Mouse (Mus musculus) left cerebral cortex, adult 8-10 months (tissue): ENCODE measurements around the gene Gpm6a. TPM values are rescaled to one million over a fixed set of nuclear protein-coding genes. Genes with fewer than 3 reads are reported as not detected.

Experiments
- DNase-seq, 2 experiments: peaks; one replicate each; pipeline ENCODE4 v3.0.0; 2022; ENCODE audit warnings: low spot score in 2 of 2
- total RNA-seq, 4 experiments: library from RNA; stranded (reverse); gene quantifications; 2 replicates each; pipeline ENCODE4 v1.2.4; 2022

Gpm6a gene
- 100 to 1,000 TPM; 788 to 932 (median 883) TPM for total RNA-seq

DNA sequence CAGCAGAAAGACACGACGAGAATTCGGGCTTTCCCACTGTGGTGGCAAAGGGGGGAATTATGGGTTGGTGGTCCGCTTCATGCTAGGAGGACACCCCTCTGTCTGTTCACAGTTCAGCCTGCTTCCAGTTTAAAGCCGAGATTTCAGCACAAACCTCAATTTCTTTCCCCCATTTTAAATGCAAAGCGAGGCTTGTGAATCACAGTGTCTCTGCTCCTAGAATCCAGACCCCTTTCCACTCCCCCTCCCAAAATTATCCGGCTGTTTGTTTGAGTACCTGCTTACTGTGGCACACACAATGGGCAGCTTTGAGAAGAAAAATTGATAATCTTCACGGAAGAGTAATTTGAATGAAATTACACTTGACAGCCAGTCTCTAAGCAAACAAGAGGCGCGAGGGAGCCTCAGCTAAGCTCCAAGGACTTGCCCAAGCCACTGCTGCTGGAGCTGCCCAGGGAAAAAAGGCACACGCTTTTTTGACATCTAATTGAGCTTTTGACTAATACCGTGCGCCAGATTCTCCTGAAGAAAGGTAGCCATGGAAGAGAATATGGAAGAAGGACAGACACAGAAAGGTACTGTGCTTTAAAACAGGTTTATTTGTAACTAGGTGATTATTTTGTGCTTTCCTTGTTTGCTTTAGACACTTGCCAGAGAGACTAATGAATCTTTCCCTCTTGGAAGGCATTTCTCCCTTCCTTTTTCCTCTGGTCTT is at the start of gene Gpm6a:
Gpm6a (plus strand) TSS at position 103 of the 715 bp plus-strand sequence.
- DNase-seq = peak; percentile 48 to 49

DNA sequence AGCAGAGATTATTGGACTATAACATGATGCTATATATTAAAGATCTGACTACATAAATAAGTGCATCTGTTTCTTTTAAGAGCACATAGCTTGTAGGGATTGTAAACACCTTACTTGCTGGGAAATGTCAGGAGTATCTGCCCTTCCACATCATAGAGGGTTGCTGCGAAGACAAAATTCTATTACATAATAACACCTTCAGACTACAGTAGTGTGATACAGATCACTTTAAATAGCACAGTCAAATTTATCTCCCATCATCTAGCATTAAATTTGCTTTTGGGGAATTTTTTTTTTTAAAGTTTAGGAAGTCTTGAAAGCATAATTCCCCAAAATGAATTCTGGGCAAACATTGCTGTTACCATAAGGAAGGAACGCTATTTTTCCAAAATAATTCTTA is 41.8 kb upstream of the Gpm6a start:
- DNase-seq = no peak

DNA sequence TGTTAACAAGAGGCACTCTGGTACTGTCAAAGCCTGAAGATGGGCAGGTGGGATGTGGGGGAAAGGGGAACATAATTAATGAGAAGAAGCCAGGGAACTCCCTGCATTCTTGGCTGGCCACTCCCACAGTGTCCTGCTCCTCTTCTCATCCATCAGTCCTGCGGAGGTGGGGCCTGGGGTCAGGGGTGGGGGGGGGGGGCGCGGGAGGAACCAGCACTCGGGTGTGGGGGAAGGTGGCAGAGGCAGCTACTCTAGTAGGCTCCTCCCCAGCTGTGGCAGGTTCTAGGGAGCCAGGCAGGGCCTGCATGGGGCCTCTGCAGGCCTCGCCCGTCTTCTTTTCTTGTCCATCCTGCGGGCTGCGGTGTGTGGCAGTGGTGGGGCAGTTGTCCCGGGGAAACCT is 36.9 kb upstream of the Gpm6a start:
- DNase-seq = no peak

DNA sequence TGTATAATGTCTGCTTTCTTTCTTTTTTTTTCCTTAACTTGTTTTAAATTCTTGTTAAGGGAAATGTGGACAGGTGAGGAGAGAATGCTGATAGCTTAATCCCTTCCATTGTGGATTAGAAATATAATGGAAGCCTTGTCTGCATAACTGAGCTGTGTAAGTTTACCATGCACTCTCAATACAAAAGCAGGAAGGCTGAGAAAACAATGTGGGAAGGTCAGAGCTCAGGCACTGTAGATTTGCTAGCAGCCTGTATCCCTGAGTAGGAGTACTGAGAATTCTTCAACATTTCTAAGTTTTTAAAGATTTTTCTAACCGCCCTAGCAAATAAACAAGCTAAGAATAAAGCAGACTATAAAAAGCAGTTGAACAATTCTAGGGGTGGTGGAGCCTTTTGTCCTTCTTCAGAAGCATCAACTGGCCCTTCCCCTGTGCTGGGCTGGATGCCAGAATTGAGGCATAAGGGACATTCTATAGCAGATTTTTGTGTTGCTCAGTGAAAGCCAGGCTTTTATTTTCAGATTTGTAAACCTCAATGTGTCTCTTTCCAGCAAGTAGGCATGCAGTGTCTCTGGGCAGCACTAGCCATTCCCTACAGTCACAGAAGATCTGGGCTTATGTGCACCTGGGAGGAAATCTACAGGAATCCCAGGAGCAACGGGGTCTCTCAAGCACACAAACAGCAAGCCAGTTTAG is 32.3 kb upstream of the Gpm6a start:
- DNase-seq = peak in 1 of 2 experiments; percentile 16

DNA sequence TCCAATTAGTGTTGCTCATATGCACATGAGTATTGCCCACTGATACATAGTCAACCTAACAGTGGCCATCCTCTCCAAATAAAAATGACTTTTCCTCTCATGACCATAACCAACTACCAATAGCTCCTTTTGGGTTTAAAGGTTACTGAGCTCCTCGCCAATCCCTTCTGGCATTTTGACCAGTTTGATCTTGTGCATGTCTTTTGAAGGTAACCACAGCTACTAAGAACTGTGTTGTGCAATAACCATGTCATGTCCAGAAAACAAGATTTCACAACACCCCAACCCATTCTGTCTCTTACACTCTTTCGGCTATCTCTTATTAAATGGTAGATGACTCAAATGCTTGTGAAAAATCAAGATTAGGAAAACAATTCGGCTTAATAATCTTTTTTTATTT is 29.7 kb upstream of the Gpm6a start:
- DNase-seq = no peak

DNA sequence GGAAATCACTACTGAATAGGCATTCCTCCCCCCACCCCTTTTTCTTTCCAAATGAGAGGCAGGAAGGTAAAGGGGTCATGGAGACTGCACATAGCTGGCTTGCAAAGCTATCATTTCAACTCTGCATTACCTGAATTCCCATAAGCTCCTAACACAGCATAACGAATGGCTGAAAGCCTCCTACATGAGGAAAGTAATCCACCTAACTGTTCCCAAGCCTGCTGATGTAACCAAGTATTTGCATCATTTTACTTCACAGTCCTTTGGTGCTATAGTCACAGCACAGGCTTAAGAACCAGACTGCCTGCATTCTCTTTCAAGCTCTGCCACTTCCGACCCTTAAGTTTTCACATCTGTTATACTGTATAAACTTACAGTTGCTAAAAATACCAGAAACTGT is 22.3 kb upstream of the Gpm6a start:
- DNase-seq = no peak

DNA sequence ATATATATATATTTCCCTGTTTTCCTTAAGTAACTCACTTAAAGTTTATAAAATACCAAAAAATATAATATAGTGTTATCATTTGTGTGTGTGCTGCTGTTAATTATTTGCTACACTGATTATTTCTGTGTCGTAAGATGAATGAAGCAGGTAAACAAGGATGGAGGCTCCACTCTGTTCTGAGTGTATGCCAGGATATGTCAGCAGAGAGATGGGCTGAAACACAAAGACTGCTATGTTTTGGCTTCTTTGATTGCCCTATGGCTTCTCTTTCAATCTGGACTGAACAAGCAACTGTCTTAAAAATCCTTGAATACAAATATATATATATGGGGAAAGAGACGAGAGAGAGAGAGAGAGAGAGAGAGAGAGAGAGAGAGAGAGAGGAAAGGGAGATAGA is 1.3 kb upstream of the Gpm6a start:
- DNase-seq = no peak

DNA sequence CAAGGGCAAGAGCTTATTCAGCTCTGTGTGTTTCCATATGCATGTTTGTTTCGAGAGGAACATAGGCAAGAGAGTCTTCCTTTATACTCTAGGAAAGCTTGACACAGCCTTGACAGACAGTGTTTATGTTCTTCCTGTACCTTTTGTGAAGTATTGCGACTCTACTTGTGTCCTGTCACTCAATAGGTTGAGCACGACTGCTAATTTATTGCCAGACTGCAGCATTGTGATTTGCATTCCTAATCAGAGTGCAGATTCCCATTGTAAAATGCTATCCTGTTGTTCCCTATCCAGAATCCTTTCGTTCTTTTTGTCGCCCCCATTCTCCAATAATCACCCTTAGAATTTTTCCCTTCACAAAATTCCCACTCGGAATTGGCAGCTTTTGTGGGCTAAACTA is 613 bp upstream of the Gpm6a start:
- DNase-seq = no peak

DNA sequence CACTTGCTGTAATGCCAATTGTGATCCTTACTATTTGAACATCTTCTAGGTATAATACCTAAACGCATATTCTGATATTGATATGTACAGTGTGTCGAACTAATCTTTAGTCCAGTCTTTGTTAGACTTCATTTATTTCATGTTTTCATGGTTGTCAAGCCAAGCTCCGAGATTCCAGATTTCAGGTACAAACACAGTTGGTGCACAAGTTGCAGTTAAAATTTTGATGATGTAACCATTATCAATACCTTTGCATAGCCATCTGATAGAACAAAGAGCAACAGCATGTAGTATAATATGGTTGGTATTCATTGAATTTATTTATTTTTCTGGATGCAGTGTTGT is 785 bp downstream of the Gpm6a start:
- DNase-seq = no peak

DNA sequence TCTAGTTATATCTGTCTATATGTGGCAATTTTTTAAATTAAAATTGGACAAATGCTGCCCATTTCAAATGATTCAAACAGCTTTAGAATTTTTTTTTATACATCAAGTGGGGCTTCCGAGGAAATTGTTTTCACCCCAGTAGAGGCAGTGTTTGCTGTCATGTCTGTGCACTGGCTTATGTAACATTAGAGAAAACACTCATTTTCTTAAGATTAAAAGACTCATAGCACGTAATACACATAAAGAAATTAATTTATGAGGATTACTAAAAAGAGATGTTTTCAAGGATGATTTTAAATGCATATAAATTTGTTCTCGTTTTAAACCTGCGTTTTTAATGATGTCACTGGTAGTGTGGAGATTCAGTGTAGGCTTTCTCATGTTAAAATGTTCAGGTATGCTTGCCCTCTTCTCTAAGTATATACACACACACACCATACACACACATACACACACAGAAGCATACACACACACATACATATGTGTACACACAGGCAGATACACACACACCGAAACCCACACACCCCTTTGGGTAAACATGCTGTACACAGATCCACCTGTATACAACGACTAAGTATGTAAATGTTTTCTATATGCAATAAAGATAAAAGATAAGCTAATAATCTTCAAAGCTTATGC is 1.4 kb downstream of the Gpm6a start:
- no peak for DNase-seq

DNA sequence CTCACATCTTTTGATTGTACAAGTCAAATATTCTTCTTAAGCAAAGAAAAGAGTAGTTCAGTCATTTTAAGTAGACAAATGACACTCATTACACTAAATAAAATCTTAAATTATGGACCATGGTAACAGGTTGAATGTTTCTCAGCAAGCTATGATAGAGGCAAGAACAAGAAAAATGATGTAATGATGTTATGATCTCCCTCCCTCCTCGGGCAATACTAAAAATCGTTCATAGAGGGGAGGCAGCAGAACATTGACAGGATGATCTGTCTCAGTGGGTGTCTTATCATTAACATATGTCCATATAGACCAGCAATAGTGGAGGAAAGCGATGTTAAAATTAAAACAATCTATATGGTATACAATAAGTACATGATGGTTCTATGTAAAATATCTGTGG is 2.1 kb downstream of the Gpm6a start:
- no peak for DNase-seq

DNA sequence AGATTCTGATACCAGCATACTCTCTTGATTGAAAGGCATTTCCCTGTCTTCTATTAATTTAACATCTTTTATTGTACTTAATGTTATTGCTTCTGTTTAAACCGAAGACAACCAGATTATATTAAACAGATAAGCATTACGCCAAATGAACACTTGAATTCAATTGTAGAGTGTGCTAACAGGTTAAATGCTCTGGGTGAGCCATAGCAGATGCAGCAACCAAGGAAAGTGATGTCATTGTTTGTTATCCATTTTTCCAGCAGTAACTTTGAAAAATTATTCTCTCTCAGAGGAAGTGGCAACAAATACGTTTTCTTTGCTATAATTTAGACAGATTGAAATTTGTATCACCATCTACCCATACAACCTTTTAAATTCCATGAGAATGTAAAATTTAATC is 2.9 kb downstream of the Gpm6a start:
- no peak for DNase-seq

DNA sequence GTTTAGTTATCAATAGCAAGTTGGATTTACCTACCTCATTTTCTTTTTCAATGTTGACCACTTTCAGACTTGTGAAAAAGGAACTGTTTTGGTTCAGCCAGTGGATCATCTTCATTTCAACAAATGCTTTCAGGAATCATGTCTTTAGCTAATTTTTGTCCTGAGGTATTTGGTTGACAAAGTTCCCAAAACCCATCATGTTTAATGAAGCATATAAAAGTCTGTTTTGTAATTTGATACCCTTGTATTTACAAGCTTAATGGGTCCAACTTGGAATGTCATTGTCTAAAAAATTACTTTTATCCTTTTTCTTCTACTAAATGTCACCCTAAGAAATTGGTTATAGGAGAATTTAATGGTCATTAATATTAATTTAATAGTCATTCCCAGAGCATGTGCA is 6.9 kb downstream of the Gpm6a start:
- no peak for DNase-seq

DNA sequence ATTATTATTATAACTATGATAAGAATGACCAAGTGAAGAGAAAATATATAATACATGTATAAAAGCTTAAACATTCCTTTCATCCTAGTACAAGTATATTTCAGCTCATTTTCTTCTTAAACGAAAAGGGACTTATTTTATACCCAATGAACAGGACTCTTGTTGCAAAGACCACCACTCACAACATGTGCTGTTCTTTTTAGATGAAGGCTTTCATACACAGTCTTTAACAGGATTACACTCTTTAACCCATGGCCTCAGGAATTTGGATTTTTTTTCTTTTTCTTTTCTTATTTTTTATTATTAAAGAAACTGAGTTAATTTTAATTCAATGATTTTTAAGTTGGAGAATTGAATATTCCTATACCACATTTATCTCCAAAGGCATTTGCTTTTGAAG is 20.4 kb downstream of the Gpm6a start:
- no peak for DNase-seq

DNA sequence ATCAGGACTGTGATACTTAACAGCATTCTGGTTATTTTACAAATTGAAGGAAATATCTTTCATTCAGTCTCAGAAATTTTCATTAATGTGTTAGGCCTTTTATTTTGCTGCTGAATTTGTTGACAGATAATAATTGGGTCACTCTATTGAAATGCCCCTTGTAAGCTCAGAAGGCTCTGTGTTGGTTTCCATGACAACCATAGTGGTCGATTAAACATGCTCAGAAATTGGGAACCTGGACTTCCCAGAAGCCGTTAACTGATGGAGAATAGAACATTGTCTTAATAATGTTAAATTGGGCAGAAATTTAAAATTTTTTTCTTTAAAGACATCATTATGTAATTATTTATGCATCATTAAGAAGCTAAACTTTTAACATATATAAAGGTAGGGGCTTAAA is 20.9 kb downstream of the Gpm6a start:
- DNase-seq = no peak

DNA sequence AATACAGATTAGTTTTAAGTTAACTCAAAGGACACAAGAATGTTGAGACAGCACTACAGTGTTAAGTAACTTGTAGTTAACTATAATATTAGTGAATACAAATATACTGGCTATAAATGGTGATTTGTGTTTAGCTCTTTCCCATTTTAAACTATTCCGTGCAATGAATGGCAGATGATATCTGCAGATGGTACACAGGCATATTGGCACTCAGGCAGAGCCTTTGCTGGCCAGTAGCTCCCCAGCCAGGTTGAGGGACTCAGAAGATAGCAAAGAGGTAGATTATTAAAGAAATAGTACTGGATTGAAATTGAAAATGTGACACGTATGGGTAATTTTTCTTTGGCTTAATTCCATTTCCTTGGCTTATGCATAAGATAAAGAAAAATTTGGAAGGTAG is 21.3 kb downstream of the Gpm6a start:
- DNase-seq = no peak

DNA sequence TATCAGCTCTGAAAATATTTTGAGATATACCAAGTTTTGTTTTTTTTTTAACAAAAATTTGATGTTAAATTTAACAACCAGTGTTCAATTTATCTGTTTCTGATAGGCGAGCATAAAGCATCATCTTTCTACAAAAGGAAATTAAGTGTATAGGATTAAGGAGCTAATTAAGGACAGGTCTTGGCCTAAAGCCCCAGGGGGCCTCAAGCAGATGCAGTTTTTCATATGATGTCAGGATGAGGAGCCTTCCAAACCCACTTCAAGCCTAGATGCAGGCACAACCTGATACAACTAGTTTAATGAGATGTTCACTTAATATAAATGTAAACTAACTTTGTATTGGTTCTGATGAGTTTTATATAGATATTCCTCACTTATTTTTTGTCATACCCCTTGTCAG is 22.0 kb downstream of the Gpm6a start:
- no peak for DNase-seq

DNA sequence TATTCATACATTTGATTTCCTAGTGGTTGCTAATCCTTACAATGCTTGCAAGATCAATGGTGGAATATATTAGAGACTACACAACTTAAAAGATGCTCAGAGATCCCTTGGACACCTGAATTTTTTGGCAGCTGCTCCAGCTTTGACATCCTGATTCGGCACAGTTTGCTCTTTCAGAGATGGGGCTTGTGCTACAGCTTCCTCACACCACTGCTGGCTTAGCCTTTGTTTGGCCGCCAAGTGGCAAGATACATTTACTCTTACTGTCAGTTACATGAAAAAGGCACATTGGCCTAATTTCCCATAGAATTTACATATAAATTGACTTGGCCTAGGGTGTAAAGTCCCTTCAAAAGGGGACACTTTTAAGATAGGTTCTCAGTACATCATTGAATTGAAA is 32.1 kb downstream of the Gpm6a start:
- no peak for DNase-seq

DNA sequence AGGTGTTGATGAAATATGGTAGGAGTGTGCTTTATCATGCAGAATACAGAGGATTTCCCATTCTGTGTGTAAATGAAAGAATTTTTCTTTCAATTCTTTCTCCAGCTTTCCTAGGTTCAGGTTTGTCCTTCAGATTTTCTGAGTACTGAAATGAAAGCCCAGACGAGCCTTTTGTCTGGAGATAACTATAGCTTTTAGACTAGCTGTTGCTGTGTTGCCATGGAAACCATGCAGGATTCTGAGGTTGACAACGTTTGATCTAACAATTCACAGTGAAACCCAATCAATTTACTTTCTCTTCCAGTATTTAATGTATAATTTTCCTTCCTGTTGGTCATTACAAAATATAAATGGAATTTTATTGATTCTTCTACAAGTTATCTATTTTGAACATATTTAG is 34.5 kb downstream of the Gpm6a start:
- no peak for DNase-seq

DNA sequence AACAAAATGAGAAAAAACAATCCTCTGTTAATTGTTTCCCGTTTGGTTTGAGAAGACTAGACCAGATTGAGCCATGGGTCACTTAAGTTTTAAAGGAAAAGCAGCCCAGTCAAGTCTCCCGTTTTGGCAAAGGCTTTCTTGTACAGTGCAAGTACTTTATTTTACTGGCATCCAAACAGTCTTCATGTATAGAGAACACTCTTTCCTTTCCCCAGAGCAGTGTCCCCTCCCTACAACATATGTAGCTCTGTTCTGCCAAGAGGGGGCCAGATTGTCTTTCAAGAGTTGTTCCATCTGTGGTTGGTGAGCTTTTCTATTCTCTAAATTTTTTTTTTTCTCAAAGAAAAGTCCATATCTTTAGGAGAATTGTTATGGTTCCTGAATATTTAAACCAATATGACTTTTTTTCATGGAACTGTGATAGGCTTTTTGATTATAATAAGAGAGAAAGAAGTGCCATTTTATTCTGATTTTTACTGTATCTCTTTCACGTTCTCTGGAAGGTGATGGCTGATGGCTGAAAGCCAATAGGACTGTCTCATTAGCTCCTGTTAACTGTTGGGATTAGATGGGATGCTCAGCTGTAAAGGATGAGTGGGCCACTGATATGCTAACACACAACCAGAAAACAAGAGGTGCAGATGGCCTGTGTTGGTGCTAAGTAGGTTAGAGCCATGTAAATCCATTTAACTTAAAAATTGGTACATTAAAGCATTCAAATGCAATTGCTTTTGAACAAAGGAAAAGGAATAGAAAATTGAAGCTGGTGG is 37.4 kb downstream of the Gpm6a start:
- DNase-seq = no peak

DNA sequence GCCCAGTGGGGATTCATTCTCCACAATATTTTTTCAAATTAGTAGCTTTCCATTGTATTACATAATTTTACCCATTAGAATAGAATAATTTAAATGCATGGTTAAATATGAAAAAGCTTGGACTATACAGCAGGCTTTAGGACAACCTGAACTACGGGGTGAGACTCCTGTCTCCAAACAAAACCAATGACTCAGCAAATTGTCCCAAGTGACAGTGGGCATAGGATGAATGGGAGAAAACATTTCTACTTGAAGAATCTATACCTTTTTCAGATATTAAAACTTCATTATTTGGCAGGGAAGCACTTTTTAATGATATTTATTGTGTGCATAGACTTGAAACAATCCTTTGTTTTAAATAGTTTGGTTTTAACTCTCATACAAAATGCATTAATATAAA is 41.0 kb downstream of the Gpm6a start:
- no peak for DNase-seq

DNA sequence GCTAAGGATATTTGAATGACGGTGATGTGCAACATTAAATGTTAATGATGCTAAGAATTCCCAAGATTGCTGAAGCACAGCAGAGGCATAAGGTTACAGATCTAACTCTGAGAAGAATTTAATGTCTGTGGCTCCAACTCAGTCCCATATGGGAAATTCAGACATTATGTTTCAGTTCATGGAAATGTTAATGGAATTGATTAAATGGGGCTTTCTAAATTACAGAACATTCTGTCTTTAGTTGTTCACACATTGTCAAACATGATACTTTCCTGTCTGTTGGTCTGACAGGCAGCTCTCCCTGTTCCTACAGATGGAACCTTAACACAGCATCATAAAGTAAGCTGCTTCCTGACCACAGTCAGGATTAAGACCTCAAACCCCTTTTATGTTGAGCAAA is 47.8 kb downstream of the Gpm6a start:
- no peak for DNase-seq
